Mouse (Mus musculus) midbrain, embryonic 14.5 days (tissue): ENCODE data around the gene Myg1. TPM values are rescaled to one million over a fixed set of nuclear protein-coding genes. Genes with fewer than 3 reads are reported as not detected.
"Not testable (repeated sequence)": the region's sequence is repeated elsewhere in the genome, so short reads cannot be mapped to it uniquely, and the experiment has no call there.

Source experiments
- ATAC-seq: fragments of 200-750 bp; cut with Nextera tagmentation; 2 replicates; pipeline ENCODE4 v1.8.0; 2017; ENCODE audit warnings: moderate number of reproducible peaks, moderate library complexity; ENCODE audit not compliant: low FRiP score, low TSS enrichment
- DNase-seq: peaks from one replicate; pipeline ENCODE4 v3.0.0-alpha.2; 2015
- H3K27ac ChIP-seq: fragments of 300-500 bp; sonication (generic); replicated peaks from 2 replicates; pipeline ENCODE4 v1.5.1; 2014; ENCODE audit warnings: mild to moderate bottlenecking, low read depth, low read length, moderate library complexity
- H3K27me3 ChIP-seq: fragments of 300-500 bp; sonication (generic); 2 replicates; pipeline ENCODE4 v1.6.1; 2014; ENCODE audit warnings: low read length, control low read depth, mixed read lengths; ENCODE audit not compliant: control insufficient read depth, insufficient read depth
- H3K36me3 ChIP-seq: fragments of 300-500 bp; sonication (generic); 2 replicates; pipeline ENCODE4 v1.6.1; 2014; ENCODE audit warnings: low read length, control low read depth; ENCODE audit not compliant: control insufficient read depth, insufficient read depth
- H3K4me1 ChIP-seq: fragments of 300-500 bp; sonication (generic); 2 replicates; pipeline ENCODE4 v1.6.1; 2014; ENCODE audit warnings: mild to moderate bottlenecking, antibody characterized with exemption, low read length, control low read depth; ENCODE audit not compliant: control insufficient read depth, insufficient read depth
- H3K4me2 ChIP-seq: fragments of 300-500 bp; sonication (generic); 2 replicates; pipeline ENCODE4 v1.6.1; 2014; ENCODE audit warnings: mild to moderate bottlenecking, low read length, moderate library complexity
- H3K4me3 ChIP-seq: fragments of 300-500 bp; sonication (generic); replicated peaks from 2 replicates; pipeline ENCODE4 v1.5.1; 2014; ENCODE audit warnings: low read depth, low read length
- H3K9ac ChIP-seq: fragments of 300-500 bp; sonication (generic); replicated peaks from 2 replicates; pipeline ENCODE4 v1.6.1; 2014; ENCODE audit warnings: mild to moderate bottlenecking, low read length, moderate library complexity
- H3K9me3 ChIP-seq: fragments of 300-500 bp; sonication (generic); 2 replicates; pipeline ENCODE4 v1.6.1; 2016; ENCODE audit warnings: low read length, control low read depth, mixed read lengths; ENCODE audit not compliant: control insufficient read depth
- WGBS: fragments of 180-500 bp; shearing (Covaris S2); extraction: QIAGEN DNeasy Blood & Tissue Kit; methylation state at CpG from one replicate; pipeline ENCODE4 v1.1.7; 2014; 5-methylcytosine and 5-hydroxymethylcytosine counted together
- polyA plus RNA-seq: library from polyadenylated mRNA; unstranded; fragments of >200 nt; fragmentation: Nextera tagmentation; extraction: Ambion mirVana; gene quantifications from 2 replicates; pipeline ENCODE4 v1.2.1, GENCODE M21; 2014

The Myg1 gene
- polyA plus RNA-seq, 1 experiment from 2014 or later: 80.4 TPM

DNA sequence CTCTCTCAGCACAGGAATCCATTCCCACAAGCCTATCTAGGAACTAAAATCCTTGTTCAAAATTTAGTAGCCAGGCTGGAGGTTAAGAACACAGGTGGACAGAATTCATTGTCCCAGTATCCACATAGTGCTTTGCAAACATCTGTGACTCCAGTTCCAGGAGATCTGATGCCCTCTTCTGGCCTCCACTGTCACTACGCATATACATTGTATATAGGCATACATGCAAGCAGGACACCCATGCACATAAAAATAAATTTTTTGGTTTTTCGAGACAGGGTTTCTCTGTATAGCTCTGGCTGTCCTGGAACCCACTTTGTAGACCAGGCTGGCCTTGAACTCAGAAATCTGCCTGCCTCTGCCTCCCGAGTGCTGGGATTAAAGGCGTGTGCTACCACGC lies 4.4 kb downstream of the Myg1 start:
- H3K9me3 ChIP-seq, H3K27me3 ChIP-seq, ATAC-seq, H3K27ac ChIP-seq, H3K4me2 ChIP-seq, H3K4me3 ChIP-seq, H3K9ac ChIP-seq: not testable (repeated sequence)
- DNase-seq: peak; percentile 53
- WGBS: 91% methylated on average over 5 of the region's 5 CpGs
- Histone ChIP-seq H3K36me3 (peaks cover 64% of the 10 kb centered on the region), H3K4me1 (peaks cover 16% of the 10 kb centered on the region)

DNA sequence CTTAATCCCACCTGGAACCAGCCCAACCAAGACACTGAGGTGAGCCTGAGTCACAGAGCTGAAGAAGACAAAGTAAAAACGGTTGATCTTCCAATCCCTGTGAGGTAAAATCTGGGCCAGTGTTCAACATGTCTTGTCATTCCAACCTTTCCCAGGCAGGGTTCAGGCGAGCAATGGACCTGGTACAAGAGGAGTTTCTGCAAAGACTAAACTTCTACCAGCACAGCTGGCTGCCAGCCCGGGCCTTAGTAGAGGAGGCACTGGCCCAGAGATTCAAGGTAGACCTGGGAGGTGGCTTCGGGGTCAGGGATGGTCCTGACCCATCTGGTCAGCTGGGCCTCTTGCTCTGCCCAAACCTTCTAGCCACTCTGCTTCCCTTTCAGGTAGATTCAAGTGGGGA lies 5.4 kb downstream of the Myg1 start:
- no peaks in the 10 kb centered on the region for H3K27me3 ChIP-seq
- ATAC-seq (no peak), DNase-seq (no peak)
- H3K9ac ChIP-seq: no peak overlapping the region
- no peak overlapping the region for H3K4me3 ChIP-seq
- no peak overlapping the region for H3K4me2 ChIP-seq
- H3K9me3 ChIP-seq: no peaks in the 10 kb centered on the region
- H3K27ac ChIP-seq: no peak overlapping the region
- peaks cover 12% of the 10 kb centered on the region for H3K4me1 ChIP-seq
- WGBS: 86% methylated on average over 4 of the region's 4 CpGs
- H3K36me3 ChIP-seq: peaks cover 64% of the 10 kb centered on the region

DNA sequence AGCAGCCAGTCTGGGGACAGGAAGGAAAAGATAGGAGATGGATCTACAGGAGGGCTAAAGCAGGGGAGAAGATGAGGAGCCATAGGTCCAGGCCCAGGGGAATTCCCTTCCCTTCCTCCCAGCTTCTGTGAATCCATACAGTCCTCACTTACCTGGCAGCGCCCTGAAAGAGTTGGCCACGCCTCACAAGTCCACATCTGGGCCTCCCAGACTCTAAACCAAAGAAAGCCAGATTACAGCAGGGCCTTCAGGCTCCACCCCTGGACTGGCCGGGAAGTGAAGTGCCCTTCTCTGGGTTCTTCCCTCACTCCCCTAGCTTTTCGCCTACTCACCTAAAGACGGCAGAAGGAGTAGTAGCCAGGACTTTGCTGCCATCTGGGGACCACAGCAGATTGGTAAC lies 8.1 kb downstream of the Myg1 start:
- Histone ChIP-seq H3K9ac (no peak overlapping the region), H3K27me3 (no peaks in the 10 kb centered on the region), H3K4me2 (no peak overlapping the region), H3K9me3 (no peaks in the 10 kb centered on the region), H3K36me3 (peaks cover 49% of the 10 kb centered on the region), H3K27ac (no peak overlapping the region), H3K4me3 (no peak overlapping the region), H3K4me1 (no peaks in the 10 kb centered on the region)
- DNase-seq (no peak), ATAC-seq (no peak)
- 79% methylated on average over 5 of the region's 5 CpGs for WGBS

DNA sequence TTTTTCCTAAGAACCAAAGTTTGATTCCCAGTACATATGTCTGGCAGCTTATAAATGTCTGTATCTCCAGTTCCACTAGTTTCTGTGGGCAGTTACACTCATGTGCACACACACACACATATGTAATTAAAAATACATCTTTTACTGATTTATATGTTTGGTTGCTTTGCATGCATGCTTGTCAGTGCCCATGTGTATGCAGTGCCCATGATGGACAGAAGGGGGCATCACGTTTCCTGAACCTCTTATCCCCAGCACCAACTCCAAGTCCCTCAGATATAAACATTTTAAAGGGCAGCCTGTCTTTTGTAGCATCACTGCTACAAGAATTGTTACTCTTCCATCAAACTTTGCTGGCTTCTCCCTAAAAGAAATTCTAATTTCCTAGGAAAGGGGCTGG lies 10.1 kb downstream of the Myg1 start:
- no peaks in the 10 kb centered on the region for H3K9me3 ChIP-seq
- H3K36me3 ChIP-seq: peaks cover 39% of the 10 kb centered on the region
- H3K4me1 ChIP-seq: no peaks in the 10 kb centered on the region
- ATAC-seq (no peak), DNase-seq (peak; percentile 66)
- WGBS: 8% methylated on average over 1 of the region's 1 CpGs
- H3K27me3 ChIP-seq: no peaks in the 10 kb centered on the region
- H3K9ac ChIP-seq: no peak overlapping the region
- no peak overlapping the region for H3K27ac ChIP-seq
- no peak overlapping the region for H3K4me3 ChIP-seq
- H3K4me2 ChIP-seq: no peak overlapping the region

DNA sequence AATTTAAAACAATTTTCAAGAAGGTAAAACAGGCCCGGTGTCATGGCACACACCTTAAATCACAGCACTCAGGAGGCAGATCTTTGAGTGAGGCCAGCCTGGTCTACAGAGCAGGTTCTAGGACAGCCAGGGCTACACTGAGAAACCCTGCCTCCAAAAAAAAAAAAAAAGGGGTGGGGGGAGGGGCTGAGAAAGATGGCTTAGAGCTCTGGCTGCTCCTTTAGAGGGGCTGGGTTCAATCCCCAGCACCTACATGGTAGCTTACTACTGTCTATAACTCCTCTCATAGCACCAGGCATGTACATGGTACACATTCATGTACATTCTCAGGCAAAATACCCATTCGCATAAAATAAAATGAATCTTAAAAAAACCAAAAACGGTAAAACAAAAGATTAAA lies 13.0 kb downstream of the Myg1 start:
- H3K9me3 ChIP-seq: no peaks in the 10 kb centered on the region
- ATAC-seq (no peak), DNase-seq (no peak)
- no peaks in the 10 kb centered on the region for H3K27me3 ChIP-seq
- WGBS: 92% methylated on average over 3 of the region's 3 CpGs
- peaks cover 15% of the 10 kb centered on the region for H3K36me3 ChIP-seq
- H3K27ac ChIP-seq: no peak overlapping the region
- no peak overlapping the region for H3K4me2 ChIP-seq
- no peak overlapping the region for H3K4me3 ChIP-seq
- no peak overlapping the region for H3K9ac ChIP-seq
- no peaks in the 10 kb centered on the region for H3K4me1 ChIP-seq

DNA sequence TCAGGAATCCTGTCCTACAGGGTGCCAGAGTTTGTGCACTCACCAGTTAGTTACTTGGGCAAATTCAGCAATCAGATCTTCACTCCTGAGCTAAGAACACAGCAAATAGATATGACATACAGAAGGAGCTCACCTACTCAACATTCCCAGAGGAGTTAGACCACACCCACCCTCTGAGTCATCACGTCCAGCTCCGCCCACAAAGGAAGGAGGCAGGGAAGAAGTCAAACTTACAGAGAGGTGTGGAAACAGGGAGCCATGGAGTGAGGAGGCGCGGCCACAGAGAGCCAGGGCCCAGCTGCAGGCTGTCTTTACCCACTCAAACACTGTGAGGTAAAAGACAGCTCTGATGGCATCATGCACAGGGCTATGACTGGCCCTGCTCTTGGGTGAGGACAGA lies 14.9 kb downstream of the Myg1 start:
- 91% methylated on average over 4 of the region's 4 CpGs for WGBS
- Histone ChIP-seq H3K4me1 (peaks cover 8% of the 10 kb centered on the region), H3K9me3 (no peaks in the 10 kb centered on the region), H3K4me2 (no peak overlapping the region), H3K4me3 (no peak overlapping the region), H3K27me3 (no peaks in the 10 kb centered on the region), H3K9ac (no peak overlapping the region), H3K27ac (no peak overlapping the region), H3K36me3 (0 out of 2 replicates have a peak, but pooled peaks cover 9% of the 10 kb centered on the region)
- ATAC-seq: no peak
- no peak for DNase-seq

DNA sequence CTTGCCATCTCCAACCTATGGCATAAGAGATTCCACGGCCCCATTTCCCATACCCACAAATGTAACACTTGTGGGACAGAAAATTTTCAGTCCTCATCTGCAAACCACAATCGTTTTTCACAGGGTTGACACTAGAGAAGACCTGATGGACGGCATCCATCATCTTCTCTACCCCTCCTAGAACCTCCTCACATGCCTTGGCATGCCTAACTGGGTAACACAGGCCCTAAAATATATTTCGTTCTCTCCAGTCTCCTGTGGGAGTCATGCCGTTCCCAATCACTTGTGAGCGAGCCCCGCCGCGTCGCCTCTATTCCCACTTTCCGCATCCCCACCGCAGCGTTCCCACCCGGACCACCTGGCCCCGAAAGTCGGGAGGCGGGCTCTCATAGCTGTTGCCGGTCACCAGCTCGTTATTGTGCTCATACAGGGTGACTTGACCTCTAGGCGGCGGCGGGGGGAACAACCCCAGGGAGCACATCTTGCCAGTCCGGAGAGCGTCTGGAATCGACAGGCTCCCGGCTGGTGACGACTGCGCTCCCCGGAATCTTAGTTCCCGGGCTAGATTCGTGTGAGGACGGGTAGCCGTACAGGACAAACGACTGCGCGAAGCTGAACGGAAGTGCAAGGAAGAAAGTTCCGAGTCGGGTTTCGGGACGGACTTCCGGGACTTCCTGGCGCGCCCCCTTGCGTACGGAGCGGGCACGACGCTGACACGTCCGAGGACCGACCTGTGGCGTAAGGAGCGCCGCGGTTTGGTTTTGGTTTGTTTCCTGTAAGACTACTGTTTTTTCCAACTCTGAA lies 18.8 kb downstream of the Myg1 start, which contains the start of gene Aaas:
Gene Aaas, minus strand, starts transcription at position 634 of the 804 bp plus-strand sequence.
- Histone ChIP-seq H3K27ac (peak within 1 kb of the TSS; percentile 34; the same call in 1 of the 2 replicates), H3K9ac (peak within 1 kb of the TSS; percentile 73), H3K27me3 (no peaks in the 10 kb centered on the region), H3K4me2 (peak within 1 kb of the TSS; percentile 94), H3K4me3 (peak within 1 kb of the TSS; percentile 62), H3K9me3 (no peaks in the 10 kb centered on the region), H3K36me3 (0 out of 2 replicates have a peak, but pooled peaks cover 9% of the 10 kb centered on the region), H3K4me1 (peaks cover 11% of the 10 kb centered on the region)
- under 1% methylated on average over 56 of the region's 56 CpGs for WGBS
- DNase-seq (peak; percentile 97), ATAC-seq (peak; percentile 90)

DNA sequence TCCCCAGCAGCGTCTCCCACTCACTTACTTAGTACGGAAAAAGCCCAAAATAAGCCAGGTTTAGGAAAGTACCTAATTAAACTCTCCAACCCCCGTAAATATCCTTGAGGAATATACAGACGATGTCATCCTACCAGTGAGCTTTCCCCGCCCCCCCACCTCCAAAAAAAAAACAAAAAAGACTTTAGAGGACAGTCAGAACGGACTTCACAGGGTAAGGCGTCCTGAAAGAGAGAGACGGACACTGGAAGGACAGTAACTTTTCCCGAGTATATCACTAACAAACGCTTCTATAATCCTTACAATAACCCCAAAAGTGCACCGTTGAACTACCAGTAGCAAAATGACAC lies 19.4 kb downstream of the Myg1 start:
- ATAC-seq (no peak), DNase-seq (no peak)
- H3K27me3 ChIP-seq: peaks cover 2% of the 10 kb centered on the region; the same call in 1 of the 2 replicates
- 0 out of 2 replicates have a peak, but pooled peaks cover 9% of the 10 kb centered on the region for H3K36me3 ChIP-seq
- WGBS: 12% methylated on average over 11 of the region's 11 CpGs
- H3K4me1 ChIP-seq: peaks cover 13% of the 10 kb centered on the region
- no peak overlapping the region for H3K27ac ChIP-seq
- no peaks in the 10 kb centered on the region for H3K9me3 ChIP-seq
- peak overlapping the region; percentile 44; the same call in 1 of the 2 replicates for H3K9ac ChIP-seq
- H3K4me3 ChIP-seq: peak overlapping the region; percentile 62
- peak overlapping the region; percentile 94 for H3K4me2 ChIP-seq

DNA sequence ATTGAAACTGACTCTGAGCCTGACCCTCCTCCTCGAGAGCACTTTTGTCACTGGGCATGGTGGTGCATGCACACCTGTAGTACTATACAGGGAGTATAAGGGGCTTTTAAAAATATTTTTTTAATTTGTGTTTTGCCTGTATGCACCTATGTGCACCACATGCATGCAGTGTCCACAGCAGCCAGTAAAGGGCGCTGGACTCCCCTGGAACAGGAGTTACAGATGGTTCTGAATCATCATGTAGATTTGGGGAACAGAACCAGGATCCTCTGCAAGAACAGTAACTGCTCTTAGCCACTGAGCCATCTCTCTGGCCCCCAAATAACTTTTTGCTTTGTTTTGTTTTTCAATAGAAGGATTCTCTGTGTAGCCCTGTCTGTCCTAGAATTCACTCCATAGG lies 20.7 kb downstream of the Myg1 start:
- Histone ChIP-seq H3K4me1 (peaks cover 16% of the 10 kb centered on the region), H3K4me2 (no peak overlapping the region), H3K4me3 (no peak overlapping the region), H3K27ac (no peak overlapping the region), H3K9me3 (no peaks in the 10 kb centered on the region), H3K27me3 (peaks cover 14% of the 10 kb centered on the region), H3K36me3 (0 out of 2 replicates have a peak, but pooled peaks cover under 1% of the 10 kb centered on the region), H3K9ac (no peak overlapping the region)
- ATAC-seq (no peak), DNase-seq (no peak)
- 64% methylated on average over 2 of the region's 2 CpGs for WGBS
